Mouse (Mus musculus) heart, postnatal 14 days (tissue): ENCODE data around the gene Fam107b. TPM values are rescaled to one million over a fixed set of nuclear protein-coding genes. Genes with fewer than 3 reads are reported as not detected.

Source experiments
- DNase-seq, 2 experiments: peaks; one replicate each; pipeline ENCODE4 v3.0.0; 2021 to 2022
- intact Hi-C: fragments of 180-260 bp; cut with DNase I; formaldehyde crosslinking; loops from one replicate; pipeline ENCODE4 v1.15.1; 2025
- total RNA-seq, 2 experiments: library from RNA; stranded (reverse); gene quantifications; 2 replicates each; pipeline ENCODE4 v1.2.3; 2021

The Fam107b gene
- total RNA-seq, 2 experiments from 2014 or later = 10.2 to 14.1 TPM

- DNase-seq = no peak
- intact Hi-C loops = no loop called here
Observed at GRCm38 (mm10) chr2:3822483-3823455, 252.5 kb downstream of the Fam107b start.

Other genes starting within 250 kb of the Fam107b start
- 1 to 10 TPM; 4.1 to 4.7 TPM for gene Rpp38, start 237.8 kb upstream of the Fam107b start, total RNA-seq
- gene Acbd7, start 234.3 kb upstream of the Fam107b start, total RNA-seq = 1 to 10 TPM in 1 of 2 experiments, under 1 TPM in 1; 0.98 to 1.1 TPM
- not detected for gene Olah, start 173.3 kb upstream of the Fam107b start, total RNA-seq
- gene Meig1, start 147.8 kb upstream of the Fam107b start, total RNA-seq = 1 to 10 TPM; 2.2 to 3.0 TPM
- 1 to 10 TPM; 3.6 to 3.8 TPM for gene Dclre1c, start 146.4 kb upstream of the Fam107b start, total RNA-seq
- gene Suv39h2, start 95.5 kb upstream of the Fam107b start, total RNA-seq = under 1 TPM; 0.74 to 0.76 TPM
- 1 to 10 TPM; 1.4 to 2.0 TPM for gene Gm45902, start 57.7 kb upstream of the Fam107b start, total RNA-seq
- gene Hspa14, start 57.7 kb upstream of the Fam107b start, total RNA-seq = 10 to 100 TPM; 25.5 to 27.1 TPM
- gene Cdnf, start 57.5 kb upstream of the Fam107b start, total RNA-seq = 10 to 100 TPM; 13.9 to 14.0 TPM